Mouse (Mus musculus) midbrain, postnatal 0 days (tissue): ENCODE measurements around the gene Ccsap. TPM values are rescaled to one million over a fixed set of nuclear protein-coding genes. Genes with fewer than 3 reads are reported as not detected.

ENCODE experiments used
- ATAC-seq: fragments of 200-750 bp; cut with Nextera tagmentation; 2 replicates; pipeline ENCODE4 v1.8.0; 2017; ENCODE audit warnings: moderate number of reproducible peaks, mild to moderate bottlenecking, moderate TSS enrichment, moderate library complexity; ENCODE audit not compliant: low FRiP score
- DNase-seq: peaks from one replicate; pipeline ENCODE4 v3.0.0-alpha.2; 2015; ENCODE audit warnings: low spot score
- H3K27ac ChIP-seq: fragments of 300-500 bp; sonication (generic); 2 replicates; pipeline ENCODE4 v1.5.1; 2014; ENCODE audit warnings: low read depth, mild to moderate bottlenecking, low read length, mixed read lengths
- H3K27me3 ChIP-seq: fragments of 300-500 bp; sonication (generic); 2 replicates; pipeline ENCODE4 v1.6.1; 2014; ENCODE audit warnings: low read length, control low read depth, mixed read lengths; ENCODE audit not compliant: insufficient read depth
- H3K36me3 ChIP-seq: fragments of 300-500 bp; sonication (generic); 2 replicates; pipeline ENCODE4 v1.6.1; 2014; ENCODE audit warnings: low read length, control low read depth, mixed read lengths; ENCODE audit not compliant: insufficient read depth
- H3K4me1 ChIP-seq: fragments of 300-500 bp; sonication (generic); 2 replicates; pipeline ENCODE4 v1.6.1; 2014; ENCODE audit warnings: mild to moderate bottlenecking, control low read depth, antibody characterized with exemption, low read length, mixed read lengths; ENCODE audit not compliant: insufficient read depth
- H3K4me2 ChIP-seq: fragments of 300-500 bp; sonication (generic); 2 replicates; pipeline ENCODE4 v1.6.1; 2014; ENCODE audit warnings: low read depth, mild to moderate bottlenecking, low read length, mixed read lengths; ENCODE audit not compliant: poor library complexity, severe bottlenecking
- H3K4me3 ChIP-seq: fragments of 300-500 bp; sonication (generic); 2 replicates; pipeline ENCODE4 v1.5.1; 2014; ENCODE audit warnings: low read depth, mild to moderate bottlenecking, low read length, moderate library complexity
- H3K9ac ChIP-seq: fragments of 300-500 bp; sonication (generic); replicated peaks from 2 replicates; pipeline ENCODE4 v1.6.1; 2014; ENCODE audit warnings: mild to moderate bottlenecking, low read length, moderate library complexity, mixed read lengths; ENCODE audit not compliant: poor library complexity, severe bottlenecking
- H3K9me3 ChIP-seq: fragments of 300-500 bp; sonication (generic); 2 replicates; pipeline ENCODE4 v1.6.1; 2016; ENCODE audit warnings: low read length, control low read depth
- CTCF ChIP-seq: IDR thresholded peaks from 2 replicates; pipeline ENCODE4 v1.5.1; 2016; ENCODE audit warnings: antibody characterized with exemption, mild to moderate bottlenecking
- WGBS: fragments of 180-500 bp; shearing (Covaris S2); extraction: QIAGEN DNeasy Blood & Tissue Kit; methylation state at CpG from one replicate; pipeline ENCODE4 v1.1.7; 2014; 5-methylcytosine and 5-hydroxymethylcytosine counted together
- polyA plus RNA-seq: library from polyadenylated mRNA; unstranded; fragments of >200 nt; fragmentation: Nextera tagmentation; extraction: Ambion mirVana; gene quantifications from 2 replicates; pipeline ENCODE4 v1.2.1, GENCODE M21; 2015
- total RNA-seq: library from RNA; depleted of rRNA; stranded (reverse); fragments of >200 nt; gene quantifications from 2 replicates; pipeline ENCODE4 v1.2.3, GENCODE M21; 2014

Ccsap gene
- total and polyA plus RNA-seq, 2 experiments from 2014 or later = 5.5 to 9.9 TPM

GRCm38 (mm10) chr8:123805209-123805717 is 54.7 kb downstream of the Ccsap start:
- TF ChIP-seq CTCF = no peak
- no peaks in the 10 kb centered on the region for H3K9me3 ChIP-seq
- peak overlapping the region; percentile 91 for H3K9ac ChIP-seq
- H3K36me3 ChIP-seq = no peaks in the 10 kb centered on the region
- H3K4me1 ChIP-seq = peaks cover 10% of the 10 kb centered on the region
- peak overlapping the region; percentile 88 for H3K27ac ChIP-seq
- peak overlapping the region; percentile 78 for H3K4me3 ChIP-seq
- peak overlapping the region; percentile 80 for H3K4me2 ChIP-seq
- DNase-seq = no peak
- no peaks in the 10 kb centered on the region for H3K27me3 ChIP-seq
- 13% methylated on average over 15 of the region's 15 CpGs for WGBS
- ATAC-seq = no peak

DNA sequence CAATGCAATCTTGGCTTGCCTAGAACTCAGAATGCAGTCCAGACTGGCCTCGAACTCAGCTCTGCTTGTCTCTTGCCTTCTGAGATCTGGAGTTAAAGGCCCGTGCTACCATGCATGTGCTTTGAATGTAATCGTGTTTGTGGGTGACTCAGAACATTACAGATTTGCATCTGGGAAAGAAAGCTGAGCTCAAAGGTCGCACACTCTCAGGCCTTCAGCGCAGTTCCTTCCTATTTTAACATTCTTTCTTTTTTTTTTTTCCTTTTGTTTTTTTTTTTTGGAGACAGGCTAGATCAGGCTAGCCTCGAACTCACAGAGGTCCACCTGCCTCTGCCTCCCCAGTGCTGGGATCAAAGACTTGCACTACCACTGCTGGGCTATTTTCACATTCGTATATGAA is 55.4 kb downstream of the Ccsap start:
- WGBS = 88% methylated on average over 7 of the region's 7 CpGs
- Histone ChIP-seq H3K9ac (no peak overlapping the region), H3K4me1 (peaks cover 10% of the 10 kb centered on the region), H3K36me3 (no peaks in the 10 kb centered on the region), H3K4me3 (no peak overlapping the region), H3K4me2 (no peak overlapping the region), H3K27ac (no peak overlapping the region), H3K9me3 (no peaks in the 10 kb centered on the region), H3K27me3 (no peaks in the 10 kb centered on the region)
- DNase-seq (no peak), ATAC-seq (no peak)
- TF ChIP-seq CTCF = no peak

GRCm38 (mm10) chr8:123803639-123804038 is 56.4 kb downstream of the Ccsap start:
- H3K4me2 ChIP-seq = no peak overlapping the region
- no peaks in the 10 kb centered on the region for H3K27me3 ChIP-seq
- H3K4me1 ChIP-seq = peaks cover 10% of the 10 kb centered on the region
- no peaks in the 10 kb centered on the region for H3K9me3 ChIP-seq
- no peak for TF ChIP-seq CTCF
- no peaks in the 10 kb centered on the region for H3K36me3 ChIP-seq
- no peak overlapping the region for H3K9ac ChIP-seq
- H3K4me3 ChIP-seq = no peak overlapping the region
- H3K27ac ChIP-seq = no peak overlapping the region
- ATAC-seq (no peak), DNase-seq (no peak)
- WGBS = 63% methylated on average over 1 of the region's 1 CpGs

- no peaks in the 10 kb centered on the region for H3K9me3 ChIP-seq
- no peak overlapping the region for H3K9ac ChIP-seq
- no peak overlapping the region for H3K4me2 ChIP-seq
- 82% methylated on average over 2 of the region's 2 CpGs for WGBS
- DNase-seq (no peak), ATAC-seq (no peak)
- H3K36me3 ChIP-seq = no peaks in the 10 kb centered on the region
- TF ChIP-seq CTCF = no peak
- no peaks in the 10 kb centered on the region for H3K27me3 ChIP-seq
- H3K4me1 ChIP-seq = no peaks in the 10 kb centered on the region
- no peak overlapping the region for H3K4me3 ChIP-seq
- no peak overlapping the region for H3K27ac ChIP-seq
Measured at GRCm38 (mm10) chr8:123801538-123801937, 58.5 kb downstream of the Ccsap start.

GRCm38 (mm10) chr8:123800867-123801266 is 59.1 kb downstream of the Ccsap start:
- Histone ChIP-seq H3K36me3 (no peaks in the 10 kb centered on the region), H3K9ac (no peak overlapping the region), H3K9me3 (no peaks in the 10 kb centered on the region), H3K4me1 (no peaks in the 10 kb centered on the region), H3K27ac (no peak overlapping the region), H3K4me2 (no peak overlapping the region), H3K4me3 (no peak overlapping the region), H3K27me3 (no peaks in the 10 kb centered on the region)
- DNase-seq = no peak
- no peak for ATAC-seq
- 93% methylated on average over 7 of the region's 7 CpGs for WGBS
- 0 out of 2 replicates have a peak, but pooled peaks have one; percentile 15 for TF ChIP-seq CTCF

DNA sequence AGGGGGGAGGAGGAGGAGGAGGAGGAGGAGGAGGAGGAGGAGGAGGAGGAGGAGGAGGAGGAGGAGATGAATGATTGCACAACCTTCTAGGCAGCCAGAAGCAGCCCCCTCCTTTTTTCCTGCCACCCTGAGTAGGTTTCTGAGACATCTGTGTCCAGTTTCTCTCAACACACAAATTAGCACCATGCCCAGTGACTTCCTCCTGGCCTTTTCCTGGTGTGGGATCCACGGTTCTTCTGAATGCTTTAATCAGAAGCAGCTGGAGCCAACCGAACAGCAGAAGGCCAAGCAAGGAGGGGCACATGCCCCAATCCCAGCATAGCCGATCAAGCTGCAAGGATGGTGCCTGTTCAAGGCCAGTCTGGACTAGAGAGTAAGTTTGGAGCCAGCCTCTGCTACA is 60.1 kb downstream of the Ccsap start:
- H3K27ac ChIP-seq = no peak overlapping the region
- no peak overlapping the region for H3K4me3 ChIP-seq
- H3K9ac ChIP-seq = no peak overlapping the region
- H3K9me3 ChIP-seq = no peaks in the 10 kb centered on the region
- no peaks in the 10 kb centered on the region for H3K36me3 ChIP-seq
- H3K27me3 ChIP-seq = no peaks in the 10 kb centered on the region
- ATAC-seq (no peak), DNase-seq (no peak)
- H3K4me2 ChIP-seq = no peak overlapping the region
- WGBS = 52% methylated on average over 3 of the region's 3 CpGs
- no peak for TF ChIP-seq CTCF
- H3K4me1 ChIP-seq = no peaks in the 10 kb centered on the region
